Mouse (Mus musculus) megakaryocyte, embryonic 14.5 days (primary cell): ENCODE data around the gene Isoc2a.

ENCODE experiments used
- FLI1 ChIP-seq: IDR thresholded peaks from 2 replicates; pipeline ENCODE4 v1.6.1; 2012; ENCODE audit warnings: low read length, inconsistent platforms, mixed read lengths
- GATA1 ChIP-seq: IDR thresholded peaks from 3 replicates; pipeline ENCODE4 v1.6.1; 2012; ENCODE audit warnings: mixed read lengths, low read length, inconsistent platforms, borderline replicate concordance

DNA sequence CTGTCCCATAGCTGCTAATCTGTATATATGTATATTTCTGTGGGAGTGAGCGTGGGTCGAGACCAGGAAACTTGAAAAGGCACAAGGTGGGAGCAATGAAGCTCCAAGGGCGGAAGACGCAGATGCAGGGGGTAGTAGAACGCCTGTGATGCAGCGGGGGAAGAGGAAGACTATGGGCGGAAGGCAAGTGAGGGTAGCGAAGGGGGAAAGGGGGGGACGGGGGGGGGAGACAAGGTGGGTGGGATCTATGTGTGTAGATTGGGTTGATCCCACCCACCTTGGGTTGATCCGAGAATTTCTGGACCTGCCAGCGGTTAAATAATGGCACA lies 23.5 kb downstream of the Isoc2a start:
- no peak for TF ChIP-seq GATA1
- no peak for TF ChIP-seq FLI1
